Mouse (Mus musculus) inflammation-experienced regulatory T-cells (primary cell): ENCODE data around the gene Arid5a. TPM values are rescaled to one million over a fixed set of nuclear protein-coding genes. Genes with fewer than 3 reads are reported as not detected.

ENCODE experiments used
- polyA plus RNA-seq, 2 experiments: library from polyadenylated mRNA; unstranded; fragments of 100-300 nt; shearing (Covaris generic); gene quantifications; one replicate each; pipeline ENCODE4 v1.2.1; 2017

Arid5a gene
- 100 to 1,000 TPM; 103 to 151 TPM for polyA plus RNA-seq

GRCm38 (mm10) chr1:36307495-36308280, at the start of gene Arid5a:
Gene Arid5a, plus strand, starts transcription at chr1:36307733.

GRCm38 (mm10) chr1:36274455-36274854, 33.1 kb upstream of the Arid5a start, which contains the start of gene Neurl3:
Gene Neurl3, minus strand, starts transcription at chr1:36274679.

GRCm38 (mm10) chr1:36368969-36369645, 61.6 kb downstream of the Arid5a start, which contains the start of gene Kansl3:
Gene Kansl3, minus strand, starts transcription at chr1:36369181.

GRCm38 (mm10) chr1:36371934-36372845, 64.7 kb downstream of the Arid5a start, which contains the start of gene Fer1l5:
Gene Fer1l5, plus strand, starts transcription at chr1:36372291.

Other genes with a start within 250 kb of the Arid5a start
- 10 to 100 TPM; 14.1 to 17.5 TPM for gene Hs6st1, start 239.3 kb upstream of the Arid5a start, polyA plus RNA-seq
- gene Uggt1, start 63.0 kb upstream of the Arid5a start, polyA plus RNA-seq, result 100 to 1,000 TPM in 1 of 2 experiments, 10 to 100 TPM in 1; 78.9 to 103 TPM
- 100 to 1,000 TPM; 118 to 129 TPM for gene Neurl3, start 33.1 kb upstream of the Arid5a start, polyA plus RNA-seq
- gene Kansl3, start 61.4 kb downstream of the Arid5a start, polyA plus RNA-seq, result 10 to 100 TPM; 50.8 to 75.9 TPM
- gene Fer1l5, start 64.6 kb downstream of the Arid5a start, polyA plus RNA-seq, result 1 to 10 TPM; 1.2 to 2.5 TPM
- 10 to 100 TPM; 27.8 to 30.6 TPM for gene Lman2l, start 137.5 kb downstream of the Arid5a start, polyA plus RNA-seq
- gene Cnnm4, start 163.9 kb downstream of the Arid5a start, polyA plus RNA-seq, result 1 to 10 TPM; 2.4 to 3.1 TPM
- 10 to 100 TPM; 37.2 to 37.5 TPM for gene Cnnm3, start 204.1 kb downstream of the Arid5a start, polyA plus RNA-seq
- gene Ankrd23, start 229.2 kb downstream of the Arid5a start, polyA plus RNA-seq, result 10 to 100 TPM; 23.2 to 33.0 TPM
- gene Gm42417, start 231.7 kb downstream of the Arid5a start, polyA plus RNA-seq, result 1 to 10 TPM in 1 of 2 experiments, not detected in 1; 2.4 TPM
- 10 to 100 TPM; 27.3 to 32.9 TPM for gene Ankrd39, start 239.7 kb downstream of the Arid5a start, polyA plus RNA-seq